Mouse (Mus musculus) midbrain, postnatal 0 days (tissue): ENCODE data around the gene Sectm1a. TPM values are rescaled to one million over a fixed set of nuclear protein-coding genes. Genes with fewer than 3 reads are reported as not detected.
A peak's percentile ranks its signal among the peaks of the same experiment; 100 is the strongest.

Experiments
- ATAC-seq: fragments of 200-750 bp; cut with Nextera tagmentation; 2 replicates; pipeline ENCODE4 v1.8.0; 2017; ENCODE audit warnings: moderate number of reproducible peaks, mild to moderate bottlenecking, moderate TSS enrichment, moderate library complexity; ENCODE audit not compliant: low FRiP score
- DNase-seq: peaks from one replicate; pipeline ENCODE4 v3.0.0-alpha.2; 2015; ENCODE audit warnings: low spot score
- H3K27ac ChIP-seq: fragments of 300-500 bp; sonication (generic); 2 replicates; pipeline ENCODE4 v1.5.1; 2014; ENCODE audit warnings: low read depth, mild to moderate bottlenecking, low read length, mixed read lengths
- H3K27me3 ChIP-seq: fragments of 300-500 bp; sonication (generic); 2 replicates; pipeline ENCODE4 v1.6.1; 2014; ENCODE audit warnings: low read length, control low read depth, mixed read lengths; ENCODE audit not compliant: insufficient read depth
- H3K36me3 ChIP-seq: fragments of 300-500 bp; sonication (generic); 2 replicates; pipeline ENCODE4 v1.6.1; 2014; ENCODE audit warnings: low read length, control low read depth, mixed read lengths; ENCODE audit not compliant: insufficient read depth
- H3K4me1 ChIP-seq: fragments of 300-500 bp; sonication (generic); 2 replicates; pipeline ENCODE4 v1.6.1; 2014; ENCODE audit warnings: mild to moderate bottlenecking, control low read depth, antibody characterized with exemption, low read length, mixed read lengths; ENCODE audit not compliant: insufficient read depth
- H3K4me2 ChIP-seq: fragments of 300-500 bp; sonication (generic); 2 replicates; pipeline ENCODE4 v1.6.1; 2014; ENCODE audit warnings: low read depth, mild to moderate bottlenecking, low read length, mixed read lengths; ENCODE audit not compliant: poor library complexity, severe bottlenecking
- H3K4me3 ChIP-seq: fragments of 300-500 bp; sonication (generic); 2 replicates; pipeline ENCODE4 v1.5.1; 2014; ENCODE audit warnings: low read depth, mild to moderate bottlenecking, low read length, moderate library complexity
- H3K9ac ChIP-seq: fragments of 300-500 bp; sonication (generic); replicated peaks from 2 replicates; pipeline ENCODE4 v1.6.1; 2014; ENCODE audit warnings: mild to moderate bottlenecking, low read length, moderate library complexity, mixed read lengths; ENCODE audit not compliant: poor library complexity, severe bottlenecking
- H3K9me3 ChIP-seq: fragments of 300-500 bp; sonication (generic); 2 replicates; pipeline ENCODE4 v1.6.1; 2016; ENCODE audit warnings: low read length, control low read depth
- CTCF ChIP-seq: IDR thresholded peaks from 2 replicates; pipeline ENCODE4 v1.5.1; 2016; ENCODE audit warnings: antibody characterized with exemption, mild to moderate bottlenecking
- WGBS: fragments of 180-500 bp; shearing (Covaris S2); extraction: QIAGEN DNeasy Blood & Tissue Kit; methylation state at CpG from one replicate; pipeline ENCODE4 v1.1.7; 2014; 5-methylcytosine and 5-hydroxymethylcytosine counted together
- polyA plus RNA-seq: library from polyadenylated mRNA; unstranded; fragments of >200 nt; fragmentation: Nextera tagmentation; extraction: Ambion mirVana; gene quantifications from 2 replicates; pipeline ENCODE4 v1.2.1, GENCODE M21; 2015
- total RNA-seq: library from RNA; depleted of rRNA; stranded (reverse); fragments of >200 nt; gene quantifications from 2 replicates; pipeline ENCODE4 v1.2.3, GENCODE M21; 2014

The Sectm1a gene
- total and polyA plus RNA-seq, 2 experiments from 2014 or later, result not detected

DNA sequence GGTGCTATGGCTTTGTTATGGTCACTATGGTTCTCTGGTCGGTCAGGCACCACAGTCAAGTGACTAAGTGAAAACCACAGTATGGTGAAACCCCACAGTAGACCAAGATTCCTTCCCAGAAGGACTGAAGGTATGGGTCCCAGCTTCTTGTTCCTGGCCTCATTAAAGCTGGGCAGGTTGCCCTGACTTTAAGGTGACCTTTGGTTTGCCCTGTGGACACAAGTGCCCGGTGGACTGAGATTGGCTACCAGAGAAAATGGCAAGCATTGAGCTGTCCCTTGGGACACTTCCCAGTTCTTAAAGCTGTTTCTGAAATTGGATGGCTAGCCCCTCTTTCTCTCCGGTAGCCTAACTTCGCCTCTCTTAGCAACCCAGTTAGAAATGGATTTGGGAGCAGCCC is 22.1 kb downstream of the Sectm1a start:
- DNase-seq (no peak), ATAC-seq (no peak)
- Histone ChIP-seq H3K4me1 (no peaks in the 10 kb centered on the region), H3K27ac (no peak overlapping the region), H3K36me3 (no peaks in the 10 kb centered on the region), H3K4me3 (no peak overlapping the region), H3K4me2 (no peak overlapping the region), H3K9ac (no peak overlapping the region), H3K27me3 (no peaks in the 10 kb centered on the region), H3K9me3 (no peaks in the 10 kb centered on the region)
- WGBS, result 89% methylated on average over 4 of the region's 4 CpGs
- no peak for TF ChIP-seq CTCF

GRCm38 (mm10) chr11:121058122-121058521 is 22.9 kb downstream of the Sectm1a start:
- no peak for TF ChIP-seq CTCF
- Histone ChIP-seq H3K4me1 (no peaks in the 10 kb centered on the region), H3K36me3 (no peaks in the 10 kb centered on the region), H3K4me2 (no peak overlapping the region), H3K27ac (no peak overlapping the region), H3K9me3 (no peaks in the 10 kb centered on the region), H3K27me3 (no peaks in the 10 kb centered on the region), H3K9ac (no peak overlapping the region), H3K4me3 (no peak overlapping the region)
- WGBS, result 77% methylated on average over 5 of the region's 5 CpGs
- DNase-seq (no peak), ATAC-seq (no peak)

- H3K4me3 ChIP-seq, result no peak overlapping the region
- ATAC-seq, result no peak
- H3K27me3 ChIP-seq, result no peaks in the 10 kb centered on the region
- no peak overlapping the region for H3K4me2 ChIP-seq
- H3K27ac ChIP-seq, result no peak overlapping the region
- no peaks in the 10 kb centered on the region for H3K9me3 ChIP-seq
- WGBS, result 76% methylated on average over 7 of the region's 7 CpGs
- DNase-seq, result no peak
- H3K4me1 ChIP-seq, result no peaks in the 10 kb centered on the region
- no peak for TF ChIP-seq CTCF
- H3K9ac ChIP-seq, result no peak overlapping the region
- no peaks in the 10 kb centered on the region for H3K36me3 ChIP-seq
Measured at GRCm38 (mm10) chr11:121056536-121057236, 24.3 kb downstream of the Sectm1a start.

GRCm38 (mm10) chr11:121053536-121053935 is 27.5 kb downstream of the Sectm1a start:
- Histone ChIP-seq H3K4me1 (no peaks in the 10 kb centered on the region), H3K27me3 (no peaks in the 10 kb centered on the region), H3K4me3 (no peak overlapping the region), H3K27ac (no peak overlapping the region), H3K36me3 (no peaks in the 10 kb centered on the region), H3K9me3 (no peaks in the 10 kb centered on the region), H3K9ac (no peak overlapping the region), H3K4me2 (no peak overlapping the region)
- ATAC-seq (no peak), DNase-seq (peak; percentile 74)
- TF ChIP-seq CTCF, result peak; percentile 99
- 13% methylated on average over 8 of the region's 8 CpGs for WGBS

GRCm38 (mm10) chr11:121052387-121052786 is 28.6 kb downstream of the Sectm1a start:
- Histone ChIP-seq H3K27me3 (no peaks in the 10 kb centered on the region), H3K4me1 (no peaks in the 10 kb centered on the region), H3K9me3 (no peaks in the 10 kb centered on the region), H3K4me2 (no peak overlapping the region), H3K36me3 (no peaks in the 10 kb centered on the region), H3K4me3 (no peak overlapping the region), H3K9ac (no peak overlapping the region), H3K27ac (no peak overlapping the region)
- TF ChIP-seq CTCF, result no peak
- ATAC-seq, result no peak
- no peak for DNase-seq
- WGBS, result 78% methylated on average over 4 of the region's 4 CpGs

DNA sequence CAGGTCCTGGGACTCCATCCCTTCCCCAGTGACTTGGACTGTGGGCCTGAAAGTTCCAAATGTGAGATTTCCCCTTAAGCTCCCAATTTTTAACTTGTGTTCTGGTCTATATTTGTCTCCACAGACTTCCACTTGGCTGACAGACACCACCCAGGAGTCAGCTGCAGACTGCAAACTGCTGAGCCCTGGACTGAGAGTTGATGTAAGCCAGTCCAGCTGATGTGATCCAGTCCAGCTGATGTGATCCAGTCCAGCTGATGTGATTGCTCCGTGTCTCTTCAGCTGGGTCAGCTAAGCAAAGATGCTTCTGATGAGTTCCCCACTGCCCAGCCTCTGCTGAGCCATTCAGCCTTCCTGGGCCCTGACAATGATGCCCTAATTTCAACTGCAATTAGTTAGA is 29.2 kb downstream of the Sectm1a start:
- WGBS, result 64% methylated on average over 1 of the region's 1 CpGs
- H3K9ac ChIP-seq, result no peak overlapping the region
- no peak overlapping the region for H3K4me2 ChIP-seq
- H3K36me3 ChIP-seq, result no peaks in the 10 kb centered on the region
- no peaks in the 10 kb centered on the region for H3K27me3 ChIP-seq
- ATAC-seq, result no peak
- H3K9me3 ChIP-seq, result no peaks in the 10 kb centered on the region
- no peaks in the 10 kb centered on the region for H3K4me1 ChIP-seq
- no peak overlapping the region for H3K4me3 ChIP-seq
- no peak for TF ChIP-seq CTCF
- H3K27ac ChIP-seq, result no peak overlapping the region
- DNase-seq, result no peak
